ENCODE assay signal across 7 mouse cellular contexts in the genomic region with DNA sequence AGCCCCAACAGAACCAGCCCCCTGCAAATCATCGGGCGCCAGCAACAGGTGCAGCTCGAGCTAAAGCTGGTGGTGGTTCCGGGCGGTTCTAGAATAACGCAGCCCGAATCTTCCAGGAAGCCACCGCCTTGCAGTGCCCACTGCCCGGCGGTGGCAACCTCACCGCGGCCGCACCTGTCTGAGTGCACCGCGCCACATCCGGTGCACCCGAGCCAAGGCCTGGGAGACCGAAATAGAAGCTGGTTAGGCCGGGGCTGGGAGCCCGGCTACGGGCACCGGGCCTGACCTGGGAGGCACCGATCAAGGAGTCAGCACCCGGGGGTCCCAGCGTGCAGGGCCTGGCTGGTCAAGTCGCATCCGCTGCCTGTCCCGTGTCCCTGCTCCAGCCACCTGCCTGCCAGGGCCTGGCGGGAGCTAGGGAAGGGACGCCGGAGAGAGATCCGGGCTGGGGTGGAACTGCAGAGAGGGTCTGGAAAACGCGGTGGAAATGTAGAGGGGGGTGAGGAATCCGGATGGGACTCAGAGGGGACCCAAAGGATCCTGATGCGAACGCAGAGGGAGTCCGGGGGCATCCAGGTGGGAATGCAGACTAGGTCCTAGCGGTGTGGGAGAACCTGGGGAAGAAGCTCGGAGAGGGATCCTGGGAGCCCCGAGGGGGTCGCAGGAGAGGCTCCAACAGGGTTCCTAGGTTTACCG. TPM values are rescaled to one million over a fixed set of nuclear protein-coding genes. Genes with fewer than 3 reads are reported as not detected.
DNase-seq lines count a peak whose midpoint lies in the region; ATAC-seq and TF ChIP-seq lines count a peak whose summit lies in the region.

No protein-coding gene starts in this region.

- ATAC-seq in forebrain, embryonic 11.5 days (replicated peaks; ENCODE audit: low FRiP score), result peak; percentile 44
- ATAC-seq in limb, embryonic 12.5 days (ENCODE audit: insufficient number of reproducible peaks, insufficient read depth, low FRiP score, low TSS enrichment, low read depth), result peak; percentile 33; the same call in 1 of the 2 replicates
- ATAC-seq in midbrain, embryonic 11.5 days (ENCODE audit: low FRiP score), result peak; percentile 69

- no peaks in the 10 kb centered on the region for H3K36me3 ChIP-seq in forebrain, embryonic 11.5 days (ENCODE audit: control insufficient read depth, insufficient read depth, low read length)
- H3K36me3 ChIP-seq in limb, embryonic 12.5 days, result no peaks in the 10 kb centered on the region
- H3K36me3 ChIP-seq in midbrain, embryonic 11.5 days (ENCODE audit: control insufficient read depth, insufficient read depth, low read length), result no peaks in the 10 kb centered on the region

- peaks cover 5% of the 10 kb centered on the region for H3K4me1 ChIP-seq in bone marrow, adult 2 months (ENCODE audit: control insufficient read depth, insufficient read depth, low read length)
- H3K4me1 ChIP-seq in forebrain, embryonic 11.5 days (replicated peaks; ENCODE audit: control insufficient read depth, insufficient read depth, low read length), result peaks cover 5% of the 10 kb centered on the region; the same call in 1 of the 2 replicates
- H3K4me1 ChIP-seq in limb, embryonic 12.5 days (replicated peaks), result peaks cover 15% of the 10 kb centered on the region
- peaks cover 15% of the 10 kb centered on the region for H3K4me1 ChIP-seq in midbrain, embryonic 11.5 days (ENCODE audit: control insufficient read depth, insufficient read depth, low read length)

- DNase-seq in MEL-GATA-1-ER (ENCODE audit: extremely low read depth, low read depth), result peak; percentile 15
- DNase-seq in forebrain, embryonic 11.5 days (ENCODE audit: low spot score), result peak; percentile 72
- peak; percentile 54 for DNase-seq in heart, postnatal 4 days
- DNase-seq in midbrain, embryonic 11.5 days (ENCODE audit: low spot score, missing footprints), result peak; percentile 95
- peak; percentile 60 to 84 for DNase-seq in spleen, postnatal 4 days (ENCODE audit: low spot score in 2 of 2)

- WGBS in bone marrow, adult 2 months, result under 1% methylated on average over 43 of the region's 43 CpGs
- 1% methylated on average over 43 of the region's 43 CpGs for WGBS in forebrain, embryonic 11.5 days
- whole genome bisulfite sequencing in limb, embryonic 12.5 days, result 2% methylated on average over 43 of the region's 43 CpGs
- WGBS in midbrain, embryonic 11.5 days, result 2% methylated on average over 43 of the region's 43 CpGs

- H3K9me3 ChIP-seq in forebrain, embryonic 11.5 days (ENCODE audit: control insufficient read depth, low read length), result no peaks in the 10 kb centered on the region
- no peaks in the 10 kb centered on the region for H3K9me3 ChIP-seq in limb, embryonic 12.5 days
- no peaks in the 10 kb centered on the region for H3K9me3 ChIP-seq in midbrain, embryonic 11.5 days (ENCODE audit: control insufficient read depth, low read length)

- no peak for TF ChIP-seq POLR2A in bone marrow, adult 2 months (IDR thresholded peaks at IDR 0.05; ENCODE audit: borderline replicate concordance, control insufficient read depth, low read depth, low read length)

- H3K27ac ChIP-seq in bone marrow, adult 2 months (ENCODE audit: control insufficient read depth, insufficient read depth, low read depth, low read length, poor library complexity), result peak overlapping the region; percentile 81
- no peak overlapping the region for H3K27ac ChIP-seq in forebrain, embryonic 11.5 days (ENCODE audit: low read depth, low read length)
- no peak overlapping the region for H3K27ac ChIP-seq in limb, embryonic 12.5 days
- no peak overlapping the region for H3K27ac ChIP-seq in midbrain, embryonic 11.5 days (ENCODE audit: low read depth, low read length)

- H3K4me2 ChIP-seq in forebrain, embryonic 11.5 days (ENCODE audit: low read depth, low read length, severe bottlenecking), result peak overlapping the region; percentile 99
- H3K4me2 ChIP-seq in limb, embryonic 12.5 days, result peak overlapping the region; percentile 97
- H3K4me2 ChIP-seq in midbrain, embryonic 11.5 days, result peak overlapping the region; percentile 100

- peak overlapping the region; percentile 87 for H3K4me3 ChIP-seq in bone marrow, adult 2 months (replicated peaks; ENCODE audit: control insufficient read depth, low read depth, low read length)
- peak overlapping the region; percentile 78 for H3K4me3 ChIP-seq in forebrain, embryonic 11.5 days (ENCODE audit: low read depth, low read length)
- H3K4me3 ChIP-seq in limb, embryonic 12.5 days (replicated peaks), result peak overlapping the region; percentile 84
- peak overlapping the region; percentile 80 for H3K4me3 ChIP-seq in midbrain, embryonic 11.5 days (ENCODE audit: low read depth, low read length)

- H3K9ac ChIP-seq in forebrain, embryonic 11.5 days (ENCODE audit: low read length), result peak overlapping the region; percentile 80
- peak overlapping the region; percentile 73 for H3K9ac ChIP-seq in limb, embryonic 12.5 days (replicated peaks)
- peak overlapping the region; percentile 80 for H3K9ac ChIP-seq in midbrain, embryonic 11.5 days (ENCODE audit: low read length)

- TF ChIP-seq CTCF in bone marrow, adult 2 months (IDR thresholded peaks at IDR 0.05; ENCODE audit: control insufficient read depth, insufficient read depth, low read length), result no peak

- peaks cover 4% of the 10 kb centered on the region; the same call in 1 of the 2 replicates for H3K27me3 ChIP-seq in forebrain, embryonic 11.5 days (ENCODE audit: control insufficient read depth, insufficient read depth, low read length)
- H3K27me3 ChIP-seq in limb, embryonic 12.5 days, result peaks cover 27% of the 10 kb centered on the region
- H3K27me3 ChIP-seq in midbrain, embryonic 11.5 days (ENCODE audit: control insufficient read depth, insufficient read depth, low read length), result peaks cover 14% of the 10 kb centered on the region

RNA-seq across cellular contexts. Expression of a gene that starts 0.7 kb away (rescaled TPM):
- polyA plus RNA-seq in bone marrow, adult 2 months (2011; ENCODE audit: insufficient read depth, insufficient read length, low replicate concordance, missing spikeins), result 9.3 and 23.0 TPM in 2 replicates
- polyA plus RNA-seq in forebrain, embryonic 11.5 days (2014; fragmentation: Nextera tagmentation; extraction: Ambion mirVana), result 8.3 and 8.4 TPM in 2 replicates
- total RNA-seq in heart, postnatal 4 days (2021), result 10 to 100 TPM; 54.7 to 61.4 TPM
- 5.4 and 5.8 TPM in 2 replicates for polyA plus RNA-seq in limb, embryonic 12.5 days (2016; fragmentation: Nextera tagmentation; extraction: Ambion mirVana)
- 4.9 and 5.0 TPM in 2 replicates for polyA plus RNA-seq in midbrain, embryonic 11.5 days (2014; fragmentation: Nextera tagmentation; extraction: Ambion mirVana)

RNA-seq across cellular contexts. Expression of a gene that starts 53.6 kb away (rescaled TPM):
- polyA plus RNA-seq in bone marrow, adult 2 months (2011; ENCODE audit: insufficient read depth, insufficient read length, low replicate concordance, missing spikeins), result 9.2 and 23.5 TPM in 2 replicates
- polyA plus RNA-seq in forebrain, embryonic 11.5 days (2014; fragmentation: Nextera tagmentation; extraction: Ambion mirVana), result 157 and 169 TPM in 2 replicates
- total RNA-seq in heart, postnatal 4 days (2021), result 10 to 100 TPM; 23.8 to 29.4 TPM
- 35.6 and 36.2 TPM in 2 replicates for polyA plus RNA-seq in limb, embryonic 12.5 days (2016; fragmentation: Nextera tagmentation; extraction: Ambion mirVana)
- 252 and 256 TPM in 2 replicates for polyA plus RNA-seq in midbrain, embryonic 11.5 days (2014; fragmentation: Nextera tagmentation; extraction: Ambion mirVana)

Comparison
In these comparisons a context has a peak if more than half of its experiments do, and no peak if none do; other contexts are left out.
1. DNase-seq: peak in every context shown above with its lines; median percentile 95 in midbrain, embryonic 11.5 days; 72 in forebrain, embryonic 11.5 days; 72 in spleen, postnatal 4 days; 54 in heart, postnatal 4 days; 15 in MEL-GATA-1-ER.